Mouse (Mus musculus) thymus, adult 2 months (tissue): ENCODE measurements around the gene Xrra1. TPM values are rescaled to one million over a fixed set of nuclear protein-coding genes. Genes with fewer than 3 reads are reported as not detected.
"Not testable (repeated sequence)": the region's sequence is repeated elsewhere in the genome, so short reads cannot be mapped to it uniquely, and the experiment has no call there.

Experiments used
- DNase-seq: peaks from one replicate; pipeline ENCODE4 v3.0.0; 2021
- H3K27ac ChIP-seq: fragments of 200-500 bp; 2 replicates; pipeline ENCODE4 v1.5.1; 2012; ENCODE audit warnings: low read length, control low read depth; ENCODE audit not compliant: control insufficient read depth, insufficient read depth
- H3K27me3 ChIP-seq: fragments of 200-500 bp; 2 replicates; pipeline ENCODE4 v1.6.1; 2012; ENCODE audit warnings: mild to moderate bottlenecking, low read length, moderate library complexity, mixed read lengths; ENCODE audit not compliant: control insufficient read depth, insufficient read depth
- H3K36me3 ChIP-seq: fragments of 200-500 bp; 2 replicates; pipeline ENCODE4 v1.6.1; 2012; ENCODE audit warnings: mild to moderate bottlenecking, low read length, moderate library complexity; ENCODE audit not compliant: control insufficient read depth, insufficient read depth
- H3K4me1 ChIP-seq: fragments of 200-500 bp; replicated peaks from 2 replicates; pipeline ENCODE4 v1.6.1; 2012; ENCODE audit warnings: low read length; ENCODE audit not compliant: control insufficient read depth, insufficient read depth
- H3K4me3 ChIP-seq: fragments of 200-500 bp; 2 replicates; pipeline ENCODE4 v1.5.1; 2012; ENCODE audit warnings: mild to moderate bottlenecking, low read length, control low read depth, moderate library complexity; ENCODE audit not compliant: control insufficient read depth, insufficient read depth
- CTCF ChIP-seq: fragments of 200-500 bp; IDR thresholded peaks from 2 replicates; pipeline ENCODE4 v1.5.1; 2012; ENCODE audit warnings: mild to moderate bottlenecking, control low read depth, low read length, moderate library complexity, borderline replicate concordance; ENCODE audit not compliant: control insufficient read depth, poor library complexity, insufficient read depth; ENCODE audit errors: extremely low read depth
- POLR2A ChIP-seq: fragments of 200-500 bp; IDR thresholded peaks from 2 replicates; pipeline ENCODE4 v1.6.1; 2012; ENCODE audit warnings: mild to moderate bottlenecking, low read length, control low read depth, moderate library complexity; ENCODE audit not compliant: control insufficient read depth, poor library complexity, insufficient read depth; ENCODE audit errors: extremely low read depth
- WGBS: fragments of 180-500 bp; shearing (Covaris S2); methylation state at CpG from one replicate; pipeline ENCODE4 v1.1.7; 2018; 5-methylcytosine and 5-hydroxymethylcytosine counted together
- polyA plus RNA-seq: library from polyadenylated mRNA; depleted of rRNA; stranded (reverse); fragments of >200 nt; gene quantifications from 2 replicates; pipeline ENCODE4 v1.2.3, GENCODE M21; 2012

The Xrra1 gene
- polyA plus RNA-seq, 1 experiment = 26.0 TPM

DNA sequence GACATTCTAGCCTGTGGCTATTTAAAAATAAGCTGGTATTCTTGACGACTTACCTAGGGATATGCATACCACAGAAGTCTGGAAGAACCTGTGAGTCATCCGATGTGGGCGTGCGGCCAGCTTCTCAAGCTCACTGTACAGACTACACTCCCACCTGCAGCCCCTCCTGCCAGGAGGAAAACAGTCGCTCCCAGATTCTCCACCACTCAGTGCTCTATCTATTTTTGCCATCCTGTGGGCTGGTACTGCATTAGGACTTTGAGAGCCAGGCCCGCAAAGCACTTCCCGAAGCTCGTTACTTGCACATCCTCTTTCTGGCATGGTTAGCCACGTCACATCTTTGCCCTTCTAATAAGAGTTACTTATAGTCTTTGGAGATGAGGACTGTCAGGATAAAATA is 88.4 kb downstream of the Xrra1 start:
- TF ChIP-seq CTCF = no peak
- TF ChIP-seq POLR2A = no peak
- Histone ChIP-seq H3K27me3 (no peaks in the 10 kb centered on the region), H3K4me3 (no peak overlapping the region), H3K27ac (no peak overlapping the region), H3K36me3 (peaks cover 26% of the 10 kb centered on the region), H3K4me1 (no peaks in the 10 kb centered on the region; the same call in 1 of the 2 replicates)
- no peak for DNase-seq
- 73% methylated on average over 9 of the region's 9 CpGs for WGBS

DNA sequence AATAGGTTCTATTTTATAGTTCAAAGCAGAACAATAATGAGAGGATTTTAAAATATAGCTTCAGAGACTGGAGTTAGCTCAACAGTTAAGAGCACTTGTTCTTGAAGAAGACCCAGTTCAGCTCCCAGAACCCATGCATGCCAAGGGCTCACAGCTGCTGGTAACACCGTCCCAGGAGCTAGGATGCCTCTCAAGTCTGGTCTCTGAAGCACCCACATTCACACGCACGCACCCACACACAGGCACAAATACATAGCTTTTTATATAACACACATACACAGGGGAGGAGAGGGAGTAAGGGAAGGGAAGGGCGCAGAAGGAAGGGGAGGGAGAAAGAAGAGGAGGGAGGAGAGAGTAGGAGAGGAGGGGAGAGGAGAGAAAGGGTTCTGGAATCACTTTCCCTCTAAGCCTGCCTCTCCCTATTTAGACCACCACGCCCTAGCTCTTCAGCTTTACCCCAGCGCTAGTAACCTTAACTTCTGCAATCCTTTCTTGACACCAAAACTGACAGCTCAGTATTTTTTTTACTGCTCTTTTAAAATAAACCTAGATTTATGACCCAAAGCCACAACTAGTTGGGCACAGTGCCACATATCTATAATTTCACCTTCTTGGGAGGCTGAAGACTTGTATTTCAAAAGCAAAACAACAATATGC is 94.7 kb downstream of the Xrra1 start:
- WGBS = 69% methylated on average over 6 of the region's 6 CpGs
- Histone ChIP-seq H3K27ac (peak overlapping the region; percentile 88), H3K4me3 (no peak overlapping the region), H3K4me1 (peaks cover 11% of the 10 kb centered on the region), H3K36me3 (peaks cover 5% of the 10 kb centered on the region; the same call in 1 of the 2 replicates), H3K27me3 (no peaks in the 10 kb centered on the region)
- no peak for TF ChIP-seq POLR2A
- TF ChIP-seq CTCF = no peak
- DNase-seq = peak; percentile 24

DNA sequence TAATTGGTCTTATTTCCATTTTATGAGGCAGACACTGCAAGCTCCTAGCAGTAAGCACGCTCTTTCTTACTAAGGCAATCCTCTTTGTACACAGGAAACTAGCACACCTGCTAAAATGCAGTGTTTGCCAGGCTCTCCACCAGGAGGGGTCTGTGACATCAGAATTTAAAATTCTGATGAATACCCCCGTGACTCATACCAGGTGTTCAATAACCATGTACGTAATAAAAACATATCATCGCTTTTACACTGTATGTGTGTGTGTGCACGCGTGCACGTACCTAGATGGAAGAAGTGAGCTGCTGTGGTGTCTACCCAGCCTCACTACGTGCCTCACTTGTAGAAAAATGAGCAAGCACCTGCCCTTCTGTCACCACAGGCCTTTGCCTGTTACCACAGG is 95.3 kb downstream of the Xrra1 start:
- peak; percentile 40 for DNase-seq
- peaks cover 5% of the 10 kb centered on the region; the same call in 1 of the 2 replicates for H3K36me3 ChIP-seq
- no peak overlapping the region for H3K4me3 ChIP-seq
- no peaks in the 10 kb centered on the region for H3K27me3 ChIP-seq
- peaks cover 11% of the 10 kb centered on the region for H3K4me1 ChIP-seq
- TF ChIP-seq POLR2A (no peak), CTCF (no peak)
- peak overlapping the region; percentile 83 for H3K27ac ChIP-seq
- WGBS = 56% methylated on average over 8 of the region's 8 CpGs

DNA sequence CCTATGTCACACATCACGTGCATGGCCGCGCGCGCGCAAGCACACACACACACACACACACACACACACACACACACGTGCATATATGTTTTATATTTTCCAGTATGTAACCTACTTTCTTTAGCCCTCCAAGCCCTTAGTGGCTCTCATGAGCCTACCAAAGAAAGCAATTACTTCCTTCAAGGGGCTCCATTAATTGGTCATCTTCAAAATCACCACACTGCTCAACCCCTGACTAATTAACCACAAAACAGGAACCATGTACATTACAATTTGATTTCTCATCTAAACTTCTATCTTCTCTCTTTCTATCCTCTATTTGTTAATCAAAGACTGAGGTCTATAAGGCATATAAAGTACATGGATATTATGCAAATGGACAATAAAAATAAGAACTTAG is 97.2 kb downstream of the Xrra1 start:
- peaks cover 5% of the 10 kb centered on the region; the same call in 1 of the 2 replicates for H3K36me3 ChIP-seq
- no peak for DNase-seq
- no peak overlapping the region for H3K4me3 ChIP-seq
- no peaks in the 10 kb centered on the region for H3K27me3 ChIP-seq
- no peak for TF ChIP-seq POLR2A
- no peak for TF ChIP-seq CTCF
- no peak overlapping the region for H3K27ac ChIP-seq
- H3K4me1 ChIP-seq = peaks cover 11% of the 10 kb centered on the region
- over 99% methylated on average over 7 of the region's 7 CpGs for WGBS

DNA sequence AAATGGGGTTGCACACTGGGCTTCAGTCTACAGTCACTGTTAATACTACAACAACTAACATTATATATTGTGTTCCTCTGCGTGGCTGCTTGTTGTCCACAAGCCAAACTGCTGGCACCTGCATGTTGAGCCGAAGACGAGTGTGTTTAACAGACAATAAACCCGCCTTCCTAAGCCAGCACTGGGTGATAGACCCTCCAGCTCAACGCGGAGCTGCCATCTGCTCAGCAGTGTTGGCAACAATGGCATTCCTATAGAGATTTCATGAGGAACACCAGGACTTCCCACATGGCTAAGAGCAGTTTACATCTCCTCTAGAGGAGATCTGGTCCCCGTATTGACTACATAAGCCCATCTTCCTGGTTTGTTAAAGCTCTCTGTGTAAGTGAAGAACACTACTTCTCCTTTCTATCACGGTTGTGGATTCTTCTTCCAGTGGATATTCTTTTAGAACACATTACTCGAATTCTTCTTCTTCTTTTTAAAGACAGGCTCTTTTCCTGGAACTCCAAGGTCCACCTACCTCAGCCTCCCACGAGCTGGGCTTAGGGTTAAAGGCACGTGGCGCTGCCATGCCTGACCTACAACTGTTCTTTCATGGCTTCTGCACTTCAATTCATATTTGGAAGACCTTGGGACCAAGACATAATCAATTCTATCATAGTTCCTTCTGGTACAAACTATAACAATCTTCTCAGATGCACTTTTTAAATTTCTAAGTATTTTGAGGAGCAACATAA is 98.5 kb downstream of the Xrra1 start:
- WGBS = 71% methylated on average over 12 of the region's 12 CpGs
- Histone ChIP-seq H3K36me3 (no peaks in the 10 kb centered on the region), H3K27ac (no peak overlapping the region), H3K27me3 (no peaks in the 10 kb centered on the region), H3K4me3 (no peak overlapping the region), H3K4me1 (peaks cover 17% of the 10 kb centered on the region)
- DNase-seq = no peak
- no peak for TF ChIP-seq POLR2A
- no peak for TF ChIP-seq CTCF

DNA sequence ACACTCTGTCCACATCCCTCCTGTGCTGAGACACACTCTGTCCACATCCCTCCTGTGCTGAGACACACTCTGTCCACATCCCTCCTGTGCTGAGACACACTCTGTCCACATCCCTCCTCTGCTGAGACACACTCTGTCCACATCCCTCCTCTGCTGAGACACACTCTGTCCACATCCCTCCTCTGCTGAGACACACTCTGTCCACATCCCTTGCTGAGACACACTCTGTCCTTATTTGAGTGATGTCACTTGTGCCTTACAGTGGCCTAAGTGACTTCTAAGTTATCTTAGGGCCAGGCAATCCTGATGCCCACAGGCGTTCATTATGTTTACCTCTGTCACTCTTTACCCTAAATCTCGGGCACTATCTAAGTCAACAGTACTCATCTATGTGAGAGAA is 101.7 kb downstream of the Xrra1 start:
- not testable (repeated sequence) for H3K36me3 ChIP-seq, H3K27ac ChIP-seq, H3K4me3 ChIP-seq, H3K27me3 ChIP-seq, DNase-seq
- peaks cover 15% of the 10 kb centered on the region for H3K4me1 ChIP-seq
- 94% methylated on average over 2 of the region's 2 CpGs for WGBS

DNA sequence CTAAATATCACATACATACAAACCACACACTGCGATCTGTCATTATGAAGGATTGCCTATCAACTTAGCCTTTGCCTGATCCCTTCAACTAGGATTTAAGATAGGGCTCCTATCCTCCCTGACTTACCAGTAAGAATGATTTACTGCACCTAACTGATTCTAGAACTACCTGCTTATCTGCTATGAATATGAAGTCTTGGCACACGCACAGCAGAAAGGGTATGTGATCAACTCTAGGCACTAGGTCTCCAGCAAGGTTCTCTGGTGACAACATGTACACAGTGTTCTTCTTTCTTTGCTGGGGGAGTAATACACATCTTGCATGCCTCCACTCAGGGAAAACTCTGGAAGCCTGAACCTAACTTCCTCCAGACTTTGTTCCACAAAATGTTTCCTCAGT is 102.6 kb downstream of the Xrra1 start:
- Histone ChIP-seq H3K27ac (no peak overlapping the region; the same call in 1 of the 2 replicates), H3K4me3 (no peak overlapping the region), H3K36me3 (no peaks in the 10 kb centered on the region), H3K4me1 (peaks cover 17% of the 10 kb centered on the region), H3K27me3 (no peaks in the 10 kb centered on the region)
- over 99% methylated on average over 2 of the region's 2 CpGs for WGBS
- no peak for DNase-seq
- TF ChIP-seq POLR2A (no peak), CTCF (no peak)
